Mouse (Mus musculus) bone marrow macrophage, adult 2 months (primary cell): ENCODE measurements around the gene Fbxl16.

Source experiments
- CTCF ChIP-seq: IDR thresholded peaks from 2 replicates; pipeline ENCODE4 v1.5.1; 2012; ENCODE audit warnings: low read depth, mild to moderate bottlenecking, low read length, moderate library complexity
- POLR2A ChIP-seq: IDR thresholded peaks from 2 replicates; pipeline ENCODE4 v1.6.1; 2012; ENCODE audit warnings: mild to moderate bottlenecking, low read depth, low read length, borderline replicate concordance

DNA sequence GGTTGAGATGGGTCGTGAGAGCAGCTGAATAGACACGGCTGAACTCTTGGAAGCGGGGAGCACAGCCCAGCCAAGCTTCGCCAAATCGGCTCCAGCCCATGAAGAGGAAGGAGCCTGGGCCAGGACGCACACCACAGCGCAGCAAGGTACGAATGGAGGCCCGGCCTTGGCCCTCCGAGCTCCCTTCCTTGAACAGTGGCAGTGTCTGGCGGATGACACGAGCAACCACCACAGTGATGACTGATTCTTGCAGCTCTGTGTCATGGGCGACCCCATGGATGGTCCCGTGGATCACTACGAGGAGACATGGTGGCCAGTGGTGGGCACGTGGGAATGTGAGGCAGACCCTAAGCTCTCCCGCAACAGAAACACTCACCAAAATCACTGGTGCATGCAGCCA, 13.9 kb upstream of the Fbxl16 start:
- TF ChIP-seq CTCF (no peak), POLR2A (no peak)
